Mouse (Mus musculus) neural tube, embryonic 10.5 days (tissue): ENCODE measurements around the gene Foxo3.

Experiments used
- DNase-seq: peaks from one replicate; pipeline ENCODE4 v3.0.0-alpha.2; 2017; ENCODE audit warnings: low spot score; ENCODE audit errors: extremely low spot score

The Foxo3 gene

DNA sequence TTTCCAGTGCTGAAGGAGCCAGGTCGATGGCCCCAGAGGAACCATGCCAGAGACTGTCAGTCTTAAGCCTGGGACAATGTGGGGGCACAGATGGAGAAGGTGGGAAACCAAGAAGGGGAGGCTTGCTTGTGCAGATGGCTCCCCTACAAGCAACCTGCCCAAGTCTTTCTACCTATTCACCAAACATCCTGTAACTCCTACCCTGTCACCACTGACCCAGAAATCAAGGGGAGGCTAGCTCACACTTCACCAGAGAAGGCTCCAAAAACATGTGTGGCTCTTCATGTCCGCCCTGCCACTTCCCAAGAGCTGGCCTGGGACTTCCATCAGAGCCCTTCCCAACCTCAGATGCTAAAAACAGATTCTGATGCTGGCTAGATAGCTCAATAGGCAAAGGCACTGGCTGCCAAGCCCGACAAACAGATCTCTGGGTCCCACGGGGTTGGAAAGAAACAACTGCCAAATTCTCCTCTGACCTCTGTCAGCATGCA is 48.8 kb downstream of the Foxo3 start:
- no peak for DNase-seq

DNA sequence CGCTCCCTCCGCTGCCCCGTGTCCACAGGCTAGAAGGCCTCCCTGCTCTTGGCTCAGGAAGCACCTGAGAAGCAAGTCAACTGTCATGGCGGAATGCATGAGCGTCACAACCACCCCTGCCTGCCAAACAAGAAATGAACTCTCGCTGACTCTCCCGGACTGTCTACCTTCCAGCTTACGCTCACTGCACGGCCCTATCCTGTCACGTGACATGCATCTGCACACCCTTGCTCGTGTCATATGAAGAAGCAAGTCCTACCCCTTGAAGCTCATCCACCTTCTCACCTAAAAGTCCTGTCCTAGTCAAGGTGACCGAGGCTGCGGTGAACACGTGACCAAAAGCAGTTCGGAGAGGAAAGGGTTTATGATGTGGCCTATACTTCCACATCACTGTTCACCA is 50.4 kb downstream of the Foxo3 start:
- DNase-seq, result no peak

DNA sequence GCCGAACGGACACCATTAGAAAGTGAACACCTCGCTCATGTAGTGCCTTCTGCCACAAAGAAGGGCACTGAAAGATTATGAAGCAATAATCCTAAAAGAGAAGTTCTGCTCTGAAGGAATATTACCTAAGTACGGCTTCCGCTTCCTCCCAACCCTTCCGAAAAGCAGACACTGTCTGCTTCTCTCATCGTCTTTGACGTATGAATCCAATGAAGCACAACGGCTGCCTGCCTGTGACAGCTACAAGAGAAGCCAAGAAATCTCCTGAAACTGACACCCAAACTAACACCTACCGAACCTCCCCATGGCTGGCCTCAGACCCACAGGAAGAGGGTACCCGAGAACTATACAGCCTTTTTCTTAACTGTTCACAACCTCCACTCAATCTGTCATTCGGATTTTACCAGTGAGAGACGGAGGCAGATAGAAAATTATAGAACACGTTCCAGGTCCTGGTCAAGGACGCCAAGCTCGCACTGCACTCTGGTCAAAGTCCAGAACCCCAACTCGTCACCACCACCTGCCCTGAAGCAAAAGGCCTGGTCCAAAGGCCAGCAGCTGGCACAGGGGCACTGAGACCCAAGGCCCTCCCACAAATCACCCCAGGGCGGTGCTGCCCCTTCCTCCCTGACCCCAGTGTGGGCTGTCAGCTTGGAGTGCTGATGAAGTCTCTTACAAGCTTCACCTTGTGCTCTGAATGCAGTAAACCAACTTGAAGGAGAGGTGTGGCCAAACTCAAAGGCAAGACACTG is 51.2 kb downstream of the Foxo3 start:
- DNase-seq, result no peak

DNA sequence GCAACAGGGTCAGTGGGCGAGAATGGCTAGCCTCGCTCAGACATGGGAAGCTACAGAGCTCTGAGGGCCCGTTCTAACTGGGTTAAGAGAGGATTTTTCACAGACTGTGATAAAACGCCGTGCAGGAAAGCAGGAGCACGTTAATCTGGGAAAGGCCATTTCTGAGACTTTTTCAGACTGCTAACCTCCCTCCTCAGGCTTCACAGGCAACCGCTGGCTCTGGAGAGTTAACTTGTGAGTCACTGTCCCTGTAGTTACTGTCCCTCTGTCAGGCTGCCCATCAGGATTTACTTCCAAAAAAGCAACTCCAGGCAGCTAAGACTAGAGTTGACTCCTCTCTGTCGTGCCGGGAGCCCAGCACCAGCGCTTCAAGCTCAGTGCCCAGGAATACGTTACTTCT is 54.6 kb downstream of the Foxo3 start:
- DNase-seq, result no peak

DNA sequence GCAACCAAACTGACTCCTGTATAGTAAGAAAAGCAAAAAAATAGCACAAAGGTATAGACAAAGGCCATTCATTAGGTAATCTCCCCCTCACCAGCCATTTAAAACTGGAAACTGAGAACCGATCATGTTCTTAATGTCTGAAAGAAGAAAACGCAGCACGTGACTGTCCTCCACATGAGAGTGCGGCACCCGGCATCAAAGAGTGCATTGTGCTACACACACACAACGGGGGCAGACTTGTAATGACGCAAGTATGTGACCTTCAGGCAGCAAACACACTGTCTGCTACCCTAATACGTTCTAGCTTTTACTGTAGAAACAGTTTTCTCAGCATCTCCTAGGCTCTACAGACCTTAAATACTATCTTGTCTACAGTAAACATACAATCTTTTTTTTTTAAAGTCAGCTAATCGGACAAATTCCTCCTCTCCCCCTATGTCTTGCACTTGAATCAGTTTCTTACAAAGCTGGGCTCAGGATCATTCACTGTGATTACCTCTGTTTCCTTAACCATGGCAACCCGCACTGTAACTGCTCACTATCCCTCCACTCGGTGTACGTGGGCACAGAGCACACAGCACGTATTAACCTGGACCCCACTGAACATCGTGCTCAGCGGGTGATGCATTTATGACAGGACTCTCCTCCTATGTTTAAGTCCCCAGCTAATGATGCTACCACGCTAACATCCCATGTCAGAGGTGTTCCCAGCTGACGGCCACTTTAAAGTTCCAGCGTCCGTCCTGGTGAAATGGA is 55.2 kb downstream of the Foxo3 start:
- no peak for DNase-seq

DNA sequence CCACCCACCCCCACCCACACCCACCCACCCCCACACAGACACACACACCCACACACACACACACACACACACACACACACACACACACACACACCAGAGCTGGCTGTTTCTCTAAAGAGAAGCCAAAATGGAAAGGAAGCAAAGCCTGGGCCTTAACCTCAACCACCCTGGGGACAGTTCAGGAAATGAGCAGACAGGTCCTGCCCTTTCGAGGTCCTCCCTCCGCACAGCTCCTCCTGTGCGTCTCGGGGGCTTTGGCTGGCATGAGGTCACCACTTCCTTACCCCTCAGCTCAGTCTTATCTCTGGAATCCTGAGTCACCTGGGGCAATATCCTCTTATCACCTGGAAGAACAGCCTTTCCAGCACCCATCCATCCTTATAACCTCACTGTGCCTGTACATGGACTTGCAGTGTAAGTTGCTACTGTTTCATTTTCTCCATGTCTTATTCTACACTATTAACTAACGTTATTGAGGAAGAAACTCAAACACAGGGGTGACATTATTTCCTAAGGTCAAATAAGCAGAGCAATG is 56.1 kb downstream of the Foxo3 start:
- DNase-seq, result no peak

DNA sequence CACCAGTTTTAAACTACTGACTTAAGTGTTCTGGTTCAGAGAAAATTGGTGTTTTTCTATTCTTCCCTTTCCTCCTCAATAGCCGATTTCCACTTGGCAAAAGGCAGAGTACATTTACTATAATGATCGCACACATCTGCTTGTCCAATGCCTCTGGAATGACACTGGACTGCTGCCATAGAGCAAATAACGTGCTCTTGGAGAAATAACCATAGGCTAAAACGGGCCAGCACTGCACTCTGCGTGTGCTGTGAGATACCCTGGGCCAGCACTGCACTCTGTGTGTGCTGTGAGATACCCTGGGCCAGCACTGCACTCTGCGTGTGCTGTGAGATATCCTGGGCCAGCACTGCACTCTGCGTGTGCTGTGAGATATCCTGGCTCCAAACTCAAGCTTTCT is 65.1 kb downstream of the Foxo3 start:
- DNase-seq, result no peak

DNA sequence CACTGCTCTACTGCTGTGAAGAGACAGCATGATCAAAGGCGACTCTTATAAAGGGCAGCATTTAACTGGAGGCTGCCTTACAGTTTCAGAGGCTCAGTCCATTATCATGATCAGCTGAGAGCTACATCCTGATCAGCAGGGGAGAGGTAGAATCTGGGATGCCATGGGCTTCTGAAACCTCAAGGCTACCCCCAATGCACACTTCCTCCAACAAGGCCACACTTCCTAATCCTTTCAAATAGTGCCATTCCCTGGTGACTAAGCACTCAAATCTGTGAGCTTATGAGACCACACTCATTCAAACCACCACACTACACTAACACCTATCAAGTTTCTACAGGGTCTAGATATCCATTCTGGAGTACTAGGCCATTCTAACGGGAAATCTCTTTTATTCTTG is 65.9 kb downstream of the Foxo3 start:
- DNase-seq, result no peak

DNA sequence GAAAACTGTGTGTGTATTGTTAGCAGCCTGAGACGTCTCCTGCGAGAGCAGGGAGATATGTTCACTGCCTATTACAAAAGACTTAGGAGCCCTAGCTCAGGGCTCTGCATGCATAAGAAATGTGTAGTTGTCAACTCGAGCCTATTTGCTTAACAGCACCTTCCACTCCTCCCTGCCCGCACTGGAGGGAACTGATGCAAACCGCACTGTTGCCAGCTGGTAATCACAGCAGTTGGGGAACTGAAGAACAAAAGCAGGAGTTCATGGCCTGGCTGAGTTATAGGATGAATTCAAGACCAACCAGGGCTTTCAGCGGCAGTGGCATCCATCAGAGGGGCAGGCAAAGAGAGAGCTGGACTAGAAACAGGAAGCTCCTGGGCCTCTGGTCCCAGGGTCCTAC is 66.7 kb downstream of the Foxo3 start:
- no peak for DNase-seq

DNA sequence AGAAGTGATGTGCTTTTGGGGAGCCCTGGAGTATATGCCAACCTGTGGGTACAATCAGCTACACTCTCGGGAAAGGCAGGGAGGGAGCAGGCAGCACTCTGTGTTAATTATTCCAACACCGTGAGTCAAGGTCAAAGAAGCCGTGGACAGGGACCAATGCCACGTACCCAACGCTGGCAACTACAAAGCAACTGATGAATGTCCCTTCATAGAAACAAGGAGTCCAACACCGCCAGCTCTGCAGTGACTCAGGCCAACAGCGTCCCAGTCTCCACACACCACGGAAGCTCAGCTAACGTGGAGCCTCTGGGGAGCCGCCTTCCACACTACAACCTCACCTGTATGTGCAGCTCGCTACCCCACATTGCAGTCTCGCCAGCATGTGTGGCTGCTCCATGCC is 68.9 kb downstream of the Foxo3 start:
- DNase-seq, result no peak

DNA sequence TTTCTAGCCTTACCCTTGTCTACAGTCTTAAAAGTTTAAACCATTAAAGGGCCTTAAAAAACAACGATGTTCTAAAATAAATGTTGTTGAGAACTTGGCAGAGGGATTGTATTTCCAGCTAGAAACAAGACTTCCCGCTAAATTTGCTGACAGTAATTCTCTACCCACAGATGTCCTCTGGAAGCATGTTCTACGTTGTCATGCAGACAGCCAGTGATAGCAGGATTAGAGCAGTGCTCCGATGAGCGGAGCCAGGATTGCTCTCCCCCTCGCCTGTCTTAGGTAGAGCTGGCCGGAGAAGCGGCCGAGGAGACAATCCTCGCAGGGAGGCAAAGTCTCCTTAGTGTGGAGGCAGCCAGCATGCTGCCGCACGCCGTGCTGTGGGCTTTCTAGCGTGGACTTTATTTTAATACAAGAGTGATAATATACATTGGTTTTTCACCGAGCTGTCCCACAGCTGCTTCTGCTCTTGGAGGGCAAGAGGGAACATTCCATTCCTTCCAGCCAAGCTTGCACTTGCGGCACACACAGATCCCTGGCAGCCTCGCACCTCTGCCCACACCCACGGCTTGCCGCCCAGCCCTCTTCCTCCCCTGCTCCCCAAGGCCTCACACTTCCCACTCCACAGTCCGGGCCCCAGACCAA is 71.7 kb downstream of the Foxo3 start:
- no peak for DNase-seq

DNA sequence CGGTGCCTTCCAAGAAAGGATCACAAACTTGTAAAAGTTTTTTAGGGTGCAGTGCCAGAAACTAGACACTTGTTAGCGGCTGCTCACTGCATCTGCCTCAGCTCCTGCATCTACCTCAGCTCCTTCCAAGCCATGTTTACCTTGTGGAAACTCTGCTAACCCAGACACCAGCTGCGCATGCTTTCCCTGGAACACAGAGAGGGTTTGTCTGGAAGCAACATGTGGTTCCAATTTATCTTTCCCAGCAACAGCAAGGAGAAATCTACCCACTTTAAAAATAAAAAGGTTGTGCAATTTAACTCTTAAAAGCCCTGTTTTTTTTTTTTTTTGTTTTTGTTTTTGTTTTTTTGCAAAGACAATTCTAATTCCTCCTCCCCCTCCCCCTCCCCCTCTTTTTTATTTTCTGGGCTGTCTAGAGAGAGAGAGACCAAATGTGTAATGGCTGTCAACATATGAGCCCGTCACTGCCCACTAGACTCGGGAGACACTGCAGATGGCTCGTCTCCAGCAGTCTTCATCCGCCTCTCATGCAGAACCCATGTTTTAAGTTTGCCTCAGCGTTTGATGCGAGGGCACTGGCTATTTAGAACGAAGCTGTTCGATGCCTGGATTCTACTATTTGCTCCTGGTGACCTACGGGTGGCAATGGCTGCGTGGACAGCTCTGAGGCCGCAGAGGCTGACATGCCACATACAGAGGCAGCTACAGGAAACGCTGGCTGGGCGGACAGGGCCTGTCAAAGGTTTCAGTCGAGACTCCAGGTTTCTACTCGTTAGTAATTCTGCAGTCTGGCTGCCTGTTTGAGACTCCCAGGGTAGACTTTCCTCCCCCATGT is 73.0 kb downstream of the Foxo3 start:
- DNase-seq, result no peak

DNA sequence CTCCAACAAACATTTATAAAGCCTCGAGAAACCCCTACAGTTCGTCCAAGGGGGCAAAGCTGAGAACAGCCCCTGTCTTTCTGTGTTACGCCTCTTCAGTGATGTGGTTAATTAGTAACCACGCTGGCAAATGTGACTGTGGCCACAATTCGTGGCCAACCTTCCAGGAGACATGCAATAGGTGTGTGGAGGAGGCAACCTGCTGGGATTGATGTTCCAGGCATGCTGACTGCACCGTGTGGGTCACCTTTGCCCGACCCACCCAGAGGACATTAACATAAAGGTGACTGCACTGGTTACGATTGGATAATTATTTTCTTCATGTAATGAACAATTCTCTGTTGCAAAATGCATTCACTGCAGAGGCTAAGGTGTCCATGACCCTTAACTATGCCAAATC is 74.0 kb downstream of the Foxo3 start:
- DNase-seq, result no peak

DNA sequence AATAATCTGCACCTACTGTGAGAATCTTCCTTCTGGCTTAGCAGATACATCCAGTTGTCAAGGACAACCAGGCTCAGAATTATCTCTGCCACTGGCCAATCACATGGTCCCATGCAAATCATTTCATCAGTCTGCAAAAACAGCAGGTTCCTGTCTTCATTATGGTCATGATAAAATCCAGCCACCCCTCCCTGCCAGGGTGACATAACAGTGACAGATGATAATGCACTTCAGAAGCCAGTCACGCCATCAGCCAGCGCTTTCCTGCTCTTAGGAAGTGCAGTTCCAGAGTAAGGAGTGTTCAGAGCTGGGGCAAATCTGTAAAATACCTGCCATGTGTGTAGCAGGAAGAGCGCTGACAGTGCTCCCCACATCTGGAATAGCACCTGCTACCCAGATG is 77.1 kb downstream of the Foxo3 start:
- no peak for DNase-seq

DNA sequence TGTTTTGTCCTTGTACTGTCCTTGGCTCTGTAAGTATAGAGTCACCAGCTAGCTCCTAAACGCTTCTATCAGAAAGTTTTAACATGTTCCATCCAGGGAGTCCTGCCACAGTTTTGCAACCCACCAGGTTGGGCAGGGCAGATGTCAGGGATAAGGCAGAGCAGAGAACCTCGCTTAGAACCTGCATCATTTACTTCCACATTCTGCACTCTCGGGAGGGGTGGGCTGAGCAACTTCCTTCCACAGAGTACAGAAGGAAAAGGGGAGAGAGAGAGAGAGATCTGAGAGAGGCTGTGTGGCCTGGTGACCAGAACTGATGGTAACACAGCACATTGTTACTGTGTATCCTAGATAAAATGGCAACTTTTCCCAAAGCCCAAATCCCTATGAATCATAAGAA is 77.9 kb downstream of the Foxo3 start:
- DNase-seq, result no peak

DNA sequence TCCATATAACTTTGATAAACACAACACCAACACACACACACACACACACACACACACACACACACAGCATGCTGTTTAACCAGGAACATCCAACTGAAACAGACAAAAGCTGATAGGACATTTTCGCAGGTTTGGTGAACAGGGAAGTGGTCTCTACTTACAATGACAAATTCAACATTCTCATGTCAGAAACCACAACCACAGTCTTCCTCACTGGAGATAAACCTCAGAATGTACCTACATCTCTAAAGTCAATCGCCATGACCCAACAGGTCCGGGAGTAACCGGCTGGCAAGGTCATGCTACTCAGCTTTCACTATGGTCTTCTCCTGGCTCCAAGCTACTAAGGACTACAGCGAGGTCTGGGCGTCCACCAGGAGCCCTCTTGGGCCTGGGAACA is 81.8 kb downstream of the Foxo3 start:
- no peak for DNase-seq

DNA sequence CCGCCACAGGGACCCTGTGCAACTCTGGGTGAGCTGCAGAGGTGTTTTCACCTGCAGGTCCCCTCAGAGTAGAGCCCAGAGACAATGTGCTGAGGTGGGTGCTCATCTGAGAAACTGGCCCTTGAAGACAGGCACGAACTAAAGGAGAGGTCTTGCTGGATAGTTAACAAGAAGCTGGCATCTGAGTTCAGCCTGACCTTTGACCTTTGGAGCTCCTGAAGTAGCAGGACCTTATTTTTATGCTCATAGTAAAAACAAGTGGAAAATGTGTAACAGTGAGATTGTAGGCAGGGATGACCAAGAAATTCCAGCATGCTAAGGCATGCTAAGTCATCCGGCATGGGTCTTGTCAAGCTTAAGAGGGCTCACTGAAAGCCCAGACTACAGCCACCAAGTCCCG is 82.6 kb downstream of the Foxo3 start:
- no peak for DNase-seq

DNA sequence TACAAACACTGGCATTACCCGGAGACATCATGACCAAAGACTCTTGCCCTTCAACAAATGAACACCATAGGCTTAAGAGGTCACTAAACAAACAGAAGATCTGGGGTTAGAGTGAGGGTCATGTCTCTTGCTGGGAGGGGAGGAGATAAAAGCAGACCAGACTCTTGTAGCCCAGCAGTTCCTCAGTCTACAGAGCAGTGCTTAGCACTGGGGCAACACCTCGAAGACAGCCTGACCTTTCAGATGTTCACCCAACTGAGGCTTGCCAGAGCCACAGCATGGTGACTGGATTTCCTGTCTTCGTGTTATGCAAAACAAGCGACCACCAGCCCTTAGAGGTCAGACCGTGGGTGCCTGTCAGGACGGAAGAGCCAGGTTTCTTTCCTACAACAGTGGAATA is 83.6 kb downstream of the Foxo3 start:
- no peak for DNase-seq

DNA sequence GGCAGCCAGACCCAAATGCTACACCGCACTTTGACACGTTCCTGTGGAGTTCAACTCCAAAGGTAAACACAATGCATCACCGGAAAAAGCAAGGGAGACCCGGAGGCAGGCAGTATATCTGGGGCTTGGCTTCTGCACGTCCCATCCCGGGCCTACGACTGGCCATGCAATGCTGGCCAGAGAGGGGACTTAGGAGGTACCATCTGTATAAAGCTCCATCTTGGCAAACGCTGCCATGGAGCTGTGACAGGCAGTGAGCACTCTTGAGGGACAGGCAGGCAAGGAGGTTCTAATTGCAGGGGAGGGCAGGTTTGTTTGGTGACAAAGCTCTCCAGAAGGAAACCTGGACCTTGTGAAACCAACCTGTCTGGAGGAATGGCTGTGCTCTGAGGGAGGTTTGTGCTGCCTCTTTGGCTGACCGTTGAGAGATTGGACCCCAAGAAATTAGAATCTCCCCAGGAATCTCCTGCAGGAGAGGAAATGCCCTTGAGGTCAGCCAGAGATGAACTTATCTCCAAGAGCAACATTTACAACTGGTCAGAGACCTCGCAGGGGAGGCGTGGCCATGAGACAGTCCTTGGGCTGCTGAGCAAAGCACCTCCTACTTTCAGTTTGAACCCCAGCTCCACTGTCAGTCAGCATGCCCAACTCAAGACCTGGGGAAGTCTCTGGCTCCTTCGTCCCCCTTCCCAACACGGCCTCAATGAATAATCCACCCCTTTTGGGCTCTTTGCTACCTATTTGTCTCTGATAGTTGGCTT is 86.7 kb downstream of the Foxo3 start:
- no peak for DNase-seq

DNA sequence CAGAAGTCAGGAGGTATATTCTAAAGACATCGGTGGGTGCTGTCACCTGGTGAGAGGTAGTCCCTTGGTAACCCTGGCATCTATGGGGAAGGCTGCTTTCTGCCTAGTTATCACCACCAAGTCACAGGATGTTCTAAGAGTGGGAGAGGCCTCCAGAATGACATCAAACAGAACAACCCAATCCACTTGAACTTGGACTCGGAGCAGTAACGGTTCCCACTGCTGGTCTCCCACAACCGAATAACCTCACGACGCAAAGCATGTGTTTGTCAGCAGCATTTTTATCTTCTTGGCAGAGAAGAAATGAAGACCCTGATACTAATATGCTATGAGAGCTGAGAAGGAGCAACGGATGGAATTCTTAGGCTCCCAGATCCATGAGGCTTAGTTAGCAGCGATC is 87.5 kb downstream of the Foxo3 start:
- DNase-seq, result no peak

DNA sequence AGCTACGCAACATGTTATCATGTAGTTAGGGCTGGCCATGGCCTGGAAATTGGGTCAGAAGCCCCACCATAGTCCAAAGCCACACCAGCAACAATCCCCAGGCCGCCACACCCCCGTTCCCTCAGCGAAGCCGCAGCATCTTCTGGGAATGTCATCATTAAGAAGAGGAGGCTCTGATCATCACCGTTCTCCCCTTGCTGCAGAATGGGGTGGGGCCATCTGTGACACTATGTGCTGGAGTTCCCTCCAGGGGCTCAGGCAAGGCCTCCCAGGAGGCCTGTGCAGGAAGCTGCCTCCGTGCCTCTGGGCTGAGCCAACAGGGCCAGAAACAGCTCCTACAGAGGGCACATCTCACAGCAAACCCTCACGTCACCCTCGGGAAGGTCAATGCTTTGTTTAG is 88.5 kb downstream of the Foxo3 start:
- no peak for DNase-seq
